Mouse (Mus musculus): ENCODE measurements at regions not wholly inside any gene's neighbourhood (a gene's known extent, or its start where the extent isn't known, plus 50 kb on each side); places are given as distances from the start of the nearest gene placed in this dataset.

GRCm38 (mm10) chr12:28055518-28056280 is 496.5 kb downstream of the Dcdc2c start:
- Histone ChIP-seq H3K4me3 (no peak overlapping the region), H3K36me3 (no peaks in the 10 kb centered on the region), H3K4me1 (peaks cover 10% of the 10 kb centered on the region), H3K9me3 (no peaks in the 10 kb centered on the region), H3K9ac (no peak overlapping the region), H3K4me2 (no peak overlapping the region), H3K27me3 (no peaks in the 10 kb centered on the region), H3K27ac (no peak overlapping the region)
- no peak for ATAC-seq (ENCODE audit: insufficient number of reproducible peaks, insufficient read depth, low FRiP score, low TSS enrichment, low read depth)
- WGBS: 46% methylated on average over 4 of the region's 4 CpGs

- Histone ChIP-seq H3K4me2 (no peak overlapping the region), H3K9ac (no peak overlapping the region), H3K4me1 (peaks cover 4% of the 10 kb centered on the region; the same call in 1 of the 2 replicates), H3K27ac (no peak overlapping the region), H3K4me3 (no peak overlapping the region), H3K36me3 (no peaks in the 10 kb centered on the region), H3K9me3 (no peaks in the 10 kb centered on the region), H3K27me3 (no peaks in the 10 kb centered on the region)
- 93% methylated on average over 11 of the region's 11 CpGs for WGBS
- ATAC-seq (ENCODE audit: insufficient number of reproducible peaks, insufficient read depth, low FRiP score, low TSS enrichment, low read depth): no peak
Observed at GRCm38 (mm10) chr12:28054444-28054843, 497.8 kb downstream of the Dcdc2c start.

- no peak for ATAC-seq (ENCODE audit: insufficient number of reproducible peaks, insufficient read depth, low FRiP score, low TSS enrichment, low read depth)
- no peaks in the 10 kb centered on the region for H3K36me3 ChIP-seq
- peaks cover 14% of the 10 kb centered on the region; the same call in 1 of the 2 replicates for H3K4me1 ChIP-seq
- no peaks in the 10 kb centered on the region for H3K9me3 ChIP-seq
- no peak overlapping the region for H3K4me2 ChIP-seq
- H3K4me3 ChIP-seq: no peak overlapping the region
- no peaks in the 10 kb centered on the region for H3K27me3 ChIP-seq
- H3K9ac ChIP-seq: no peak overlapping the region
- no peak overlapping the region for H3K27ac ChIP-seq
- 39% methylated on average over 4 of the region's 4 CpGs for WGBS
Observed at GRCm38 (mm10) chr12:28047989-28048388, 504.2 kb downstream of the Dcdc2c start.

- Histone ChIP-seq H3K27ac (no peak overlapping the region), H3K36me3 (no peaks in the 10 kb centered on the region), H3K4me2 (no peak overlapping the region), H3K4me1 (no peaks in the 10 kb centered on the region), H3K4me3 (no peak overlapping the region), H3K9ac (no peak overlapping the region), H3K27me3 (no peaks in the 10 kb centered on the region), H3K9me3 (no peaks in the 10 kb centered on the region)
- no peak for ATAC-seq (ENCODE audit: insufficient number of reproducible peaks, insufficient read depth, low FRiP score, low TSS enrichment, low read depth)
- WGBS: 80% methylated on average over 7 of the region's 7 CpGs
Observed at GRCm38 (mm10) chr12:28038161-28038911, 513.9 kb downstream of the Dcdc2c start.

- no peaks in the 10 kb centered on the region for H3K27me3 ChIP-seq
- H3K4me3 ChIP-seq: no peak overlapping the region
- ATAC-seq (ENCODE audit: insufficient number of reproducible peaks, insufficient read depth, low FRiP score, low TSS enrichment, low read depth): no peak
- no peaks in the 10 kb centered on the region for H3K36me3 ChIP-seq
- no peak overlapping the region for H3K4me2 ChIP-seq
- no peak overlapping the region for H3K9ac ChIP-seq
- H3K27ac ChIP-seq: no peak overlapping the region
- no peaks in the 10 kb centered on the region for H3K9me3 ChIP-seq
- H3K4me1 ChIP-seq: no peaks in the 10 kb centered on the region
- 84% methylated on average over 2 of the region's 2 CpGs for WGBS
Observed at GRCm38 (mm10) chr12:27999170-27999569, 553.0 kb downstream of the Dcdc2c start.

- 76% methylated on average over 3 of the region's 3 CpGs for whole genome bisulfite sequencing
- ATAC-seq (ENCODE audit: insufficient number of reproducible peaks, insufficient read depth, low FRiP score, low TSS enrichment, low read depth): no peak
- H3K4me3 ChIP-seq: no peak overlapping the region
Observed at GRCm38 (mm10) chr12:27992152-27992551, 560.0 kb downstream of the Dcdc2c start.

GRCm38 (mm10) chr12:27984261-27984841 is 567.8 kb downstream of the Dcdc2c start:
- H3K36me3 ChIP-seq: no peaks in the 10 kb centered on the region
- H3K4me1 ChIP-seq: no peaks in the 10 kb centered on the region
- no peak overlapping the region for H3K4me3 ChIP-seq
- H3K27me3 ChIP-seq: no peaks in the 10 kb centered on the region
- no peaks in the 10 kb centered on the region for H3K9me3 ChIP-seq
- 80% methylated on average over 3 of the region's 3 CpGs for WGBS
- no peak for ATAC-seq (ENCODE audit: insufficient number of reproducible peaks, insufficient read depth, low FRiP score, low TSS enrichment, low read depth)
- no peak overlapping the region for H3K9ac ChIP-seq
- H3K4me2 ChIP-seq: no peak overlapping the region
- H3K27ac ChIP-seq: no peak overlapping the region

More at GRCm38 (mm10) chr12:27992152-27992551, 560.0 kb downstream of the Dcdc2c start:
- Histone ChIP-seq H3K9me3 (no peaks in the 10 kb centered on the region), H3K4me2 (no peak overlapping the region), H3K27me3 (no peaks in the 10 kb centered on the region), H3K27ac (no peak overlapping the region), H3K36me3 (no peaks in the 10 kb centered on the region), H3K9ac (no peak overlapping the region), H3K4me1 (no peaks in the 10 kb centered on the region)

- WGBS: 62% methylated on average over 8 of the region's 8 CpGs
- Histone ChIP-seq H3K9ac (0 out of 2 replicates have a peak overlapping the region, but pooled peaks have one; percentile 11), H3K4me1 (peaks cover 18% of the 10 kb centered on the region), H3K4me3 (no peak overlapping the region), H3K36me3 (no peaks in the 10 kb centered on the region), H3K9me3 (no peaks in the 10 kb centered on the region), H3K27me3 (no peaks in the 10 kb centered on the region), H3K27ac (no peak overlapping the region), H3K4me2 (no peak overlapping the region; the same call in 1 of the 2 replicates)
- no peak for ATAC-seq (ENCODE audit: insufficient number of reproducible peaks, insufficient read depth, low FRiP score, low TSS enrichment, low read depth)
Observed at GRCm38 (mm10) chr12:27978257-27978931, 573.8 kb downstream of the Dcdc2c start.

- Histone ChIP-seq H3K27me3 (no peaks in the 10 kb centered on the region), H3K36me3 (no peaks in the 10 kb centered on the region), H3K27ac (no peak overlapping the region), H3K4me2 (no peak overlapping the region; the same call in 1 of the 2 replicates), H3K9me3 (no peaks in the 10 kb centered on the region), H3K4me1 (peaks cover 18% of the 10 kb centered on the region), H3K4me3 (no peak overlapping the region), H3K9ac (0 out of 2 replicates have a peak overlapping the region, but pooled peaks have one; percentile 11)
- no peak for ATAC-seq (ENCODE audit: insufficient number of reproducible peaks, insufficient read depth, low FRiP score, low TSS enrichment, low read depth)
- 62% methylated on average over 9 of the region's 9 CpGs for WGBS
Observed at GRCm38 (mm10) chr12:27977548-27978256, 574.5 kb downstream of the Dcdc2c start.

- no peak overlapping the region for H3K27ac ChIP-seq
- no peak overlapping the region for H3K9ac ChIP-seq
- no peaks in the 10 kb centered on the region for H3K4me1 ChIP-seq
- no peak overlapping the region for H3K4me2 ChIP-seq
- H3K4me3 ChIP-seq: no peak overlapping the region
- no peaks in the 10 kb centered on the region for H3K27me3 ChIP-seq
- H3K9me3 ChIP-seq: no peaks in the 10 kb centered on the region
- WGBS: 31% methylated on average over 3 of the region's 3 CpGs
- no peak for ATAC-seq (ENCODE audit: insufficient number of reproducible peaks, insufficient read depth, low FRiP score, low TSS enrichment, low read depth)
- no peaks in the 10 kb centered on the region for H3K36me3 ChIP-seq
Observed at GRCm38 (mm10) chr12:27962908-27963307, 589.3 kb downstream of the Dcdc2c start.

GRCm38 (mm10) chr12:27960064-27960463 is 592.1 kb downstream of the Dcdc2c start:
- 40% methylated on average over 6 of the region's 6 CpGs for WGBS
- H3K9ac ChIP-seq: no peak overlapping the region

More at GRCm38 (mm10) chr12:27960064-27960463, 592.1 kb downstream of the Dcdc2c start:
- Histone ChIP-seq H3K9me3 (no peaks in the 10 kb centered on the region), H3K27ac (no peak overlapping the region), H3K4me3 (no peak overlapping the region), H3K4me1 (no peaks in the 10 kb centered on the region), H3K36me3 (no peaks in the 10 kb centered on the region), H3K27me3 (no peaks in the 10 kb centered on the region), H3K4me2 (no peak overlapping the region)
- no peak for ATAC-seq (ENCODE audit: insufficient number of reproducible peaks, insufficient read depth, low FRiP score, low TSS enrichment, low read depth)

All from embryonic facial prominence, embryonic 13.5 days (tissue).